Mouse (Mus musculus) limb, embryonic 15.5 days (tissue): Measurements from ENCODE around the gene Mast4. TPM values are rescaled to one million over a fixed set of nuclear protein-coding genes. Genes with fewer than 3 reads are reported as not detected.
A peak's percentile ranks its signal among the peaks of the same experiment; 100 is the strongest.

ENCODE experiments used
- ATAC-seq: fragments of 200-750 bp; cut with Nextera tagmentation; 2 replicates; pipeline ENCODE4 v1.8.0; 2017; ENCODE audit warnings: low read depth, moderate TSS enrichment; ENCODE audit not compliant: insufficient number of reproducible peaks, low FRiP score, low TSS enrichment
- H3K27ac ChIP-seq: fragments of 300-500 bp; sonication (generic); 2 replicates; pipeline ENCODE4 v1.5.1; 2015; ENCODE audit warnings: moderate library complexity, mild to moderate bottlenecking, inconsistent platforms
- H3K27me3 ChIP-seq: fragments of 300-500 bp; sonication (generic); 2 replicates; pipeline ENCODE4 v1.6.1; 2015; ENCODE audit warnings: inconsistent platforms
- H3K36me3 ChIP-seq: fragments of 300-500 bp; sonication (generic); 2 replicates; pipeline ENCODE4 v1.6.1; 2015; ENCODE audit warnings: inconsistent platforms
- H3K4me1 ChIP-seq: fragments of 300-500 bp; sonication (generic); 2 replicates; pipeline ENCODE4 v1.6.1; 2015; ENCODE audit warnings: inconsistent platforms
- H3K4me2 ChIP-seq: fragments of 300-500 bp; sonication (generic); 2 replicates; pipeline ENCODE4 v1.6.1; 2015; ENCODE audit warnings: mild to moderate bottlenecking, inconsistent platforms
- H3K4me3 ChIP-seq: fragments of 300-500 bp; sonication (generic); 2 replicates; pipeline ENCODE4 v1.5.1; 2015; ENCODE audit warnings: mild to moderate bottlenecking, inconsistent platforms
- H3K9ac ChIP-seq: fragments of 300-500 bp; sonication (generic); 2 replicates; pipeline ENCODE4 v1.6.1; 2015; ENCODE audit warnings: inconsistent platforms
- H3K9me3 ChIP-seq: fragments of 300-500 bp; sonication (generic); 2 replicates; pipeline ENCODE4 v1.6.1; 2016; ENCODE audit warnings: inconsistent platforms
- WGBS: fragments of 180-500 bp; shearing (Covaris S2); methylation state at CpG from one replicate; pipeline ENCODE4 v1.1.7; 2015; 5-methylcytosine and 5-hydroxymethylcytosine counted together
- polyA plus RNA-seq: library from polyadenylated mRNA; unstranded; fragments of >200 nt; fragmentation: Nextera tagmentation; extraction: Ambion mirVana; gene quantifications from 2 replicates; pipeline ENCODE4 v1.2.1, GENCODE M21; 2015

Gene Mast4
- polyA plus RNA-seq, 1 experiment from 2014 or later, result 26.3 TPM

DNA sequence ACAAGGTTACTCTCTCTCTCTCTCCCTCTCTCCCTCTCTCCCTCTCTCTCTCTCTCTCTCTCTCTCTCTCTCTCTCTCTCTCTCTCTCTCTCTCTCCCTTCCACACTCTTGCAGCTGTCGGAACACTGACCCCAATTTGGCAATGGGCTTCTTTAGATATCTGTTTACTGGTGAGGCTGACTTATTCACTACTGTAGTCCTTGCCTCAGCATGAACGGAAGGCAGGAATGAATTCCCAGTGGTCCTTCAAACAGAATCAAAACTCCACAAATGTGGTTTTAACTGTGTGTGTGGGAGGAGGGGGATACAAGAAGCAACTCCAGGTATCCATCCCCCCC lies 434.2 kb downstream of the Mast4 start:
- Histone ChIP-seq H3K4me3 (no peak overlapping the region), H3K4me1 (peaks cover 27% of the 10 kb centered on the region)
- no peak for ATAC-seq

DNA sequence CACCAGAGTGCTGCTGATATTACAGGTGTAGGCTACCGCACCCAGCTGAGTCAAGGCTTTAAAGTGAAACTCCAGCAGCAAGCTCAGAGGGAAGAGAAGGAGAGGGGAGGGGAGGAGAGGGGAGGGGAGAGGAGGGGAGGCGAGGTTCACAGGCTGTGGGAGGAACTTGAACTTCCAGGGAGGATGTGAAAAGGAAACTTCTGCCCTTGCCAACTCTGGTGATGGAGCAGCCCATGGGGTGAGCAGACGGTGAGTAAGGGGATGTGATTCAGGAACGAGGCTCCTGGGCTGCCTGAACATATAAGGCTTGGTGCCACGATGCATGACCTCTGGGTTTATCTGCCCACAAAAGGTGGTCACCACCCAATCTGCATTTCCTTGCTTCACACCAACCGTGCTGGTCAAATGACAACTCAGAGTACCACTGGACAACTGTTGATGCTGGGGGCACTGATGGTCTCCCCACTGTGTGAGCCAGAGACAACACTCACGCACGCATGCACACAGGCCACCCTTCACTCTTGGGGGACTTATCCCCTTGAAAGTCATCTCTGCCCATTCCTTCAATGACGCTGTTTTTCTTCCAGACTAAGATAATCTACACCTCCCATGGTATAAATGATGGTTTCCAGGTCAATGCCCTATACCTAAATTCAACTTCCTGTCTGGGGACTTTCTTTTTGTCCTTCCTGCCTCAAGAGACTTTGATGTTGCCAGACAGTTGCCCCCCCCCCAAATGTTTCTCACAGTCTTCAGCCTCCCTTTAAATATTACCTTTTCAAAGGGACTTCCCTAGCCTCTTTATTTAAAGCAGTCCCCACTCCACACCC lies 434.8 kb downstream of the Mast4 start:
- WGBS, result 63% methylated on average over 9 of the region's 9 CpGs
- ATAC-seq, result no peak
- Histone ChIP-seq H3K36me3 (no peaks in the 10 kb centered on the region), H3K9me3 (no peaks in the 10 kb centered on the region), H3K4me3 (no peak overlapping the region), H3K27me3 (no peaks in the 10 kb centered on the region), H3K4me1 (peaks cover 32% of the 10 kb centered on the region), H3K9ac (no peak overlapping the region), H3K27ac (peak overlapping the region; percentile 65), H3K4me2 (no peak overlapping the region)

More for the DNA sequence above, 434.2 kb downstream of the Mast4 start:
- H3K9ac ChIP-seq, result no peak overlapping the region
- no peaks in the 10 kb centered on the region for H3K9me3 ChIP-seq
- H3K27ac ChIP-seq, result no peak overlapping the region
- no peaks in the 10 kb centered on the region for H3K36me3 ChIP-seq
- H3K4me2 ChIP-seq, result no peak overlapping the region
- WGBS, result 49% methylated on average over 2 of the region's 2 CpGs
- no peaks in the 10 kb centered on the region for H3K27me3 ChIP-seq

DNA sequence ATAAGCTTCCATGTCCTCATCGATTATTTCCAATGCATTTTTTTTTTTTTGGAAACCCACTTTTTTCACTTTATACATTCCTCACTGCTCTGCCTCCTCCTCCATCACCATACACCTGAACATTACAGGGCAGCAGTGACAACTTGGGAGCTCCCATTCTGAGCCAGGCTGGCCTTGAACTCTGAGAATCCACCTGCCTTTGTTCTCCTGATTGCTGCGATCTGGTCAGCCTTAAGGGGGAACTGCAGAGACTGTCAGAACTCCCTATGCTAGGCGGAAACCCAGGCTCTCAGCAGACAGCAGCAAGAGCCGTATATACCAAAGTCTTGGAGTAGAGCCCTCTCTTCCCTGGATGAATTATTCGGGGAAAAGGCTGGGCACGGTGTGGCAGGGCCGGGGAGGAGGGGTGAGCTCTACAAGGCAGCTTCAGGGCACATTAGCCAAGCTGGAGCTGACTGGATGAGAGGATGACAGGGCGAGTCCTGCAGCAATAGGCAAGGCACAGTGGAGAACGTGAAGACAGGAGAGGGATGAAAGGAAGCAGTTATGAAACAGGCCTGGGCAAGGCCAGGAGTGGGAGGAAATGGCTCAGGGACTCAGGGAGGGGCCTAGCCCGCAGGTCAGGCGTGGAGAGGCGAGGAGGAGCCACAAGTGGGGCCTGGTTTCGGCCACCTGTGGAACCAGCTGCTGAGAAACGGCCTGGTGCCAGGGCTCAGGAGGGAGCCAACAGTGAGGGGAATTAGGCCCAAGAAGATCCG lies 435.7 kb downstream of the Mast4 start:
- peak; percentile 53; the same call in 1 of the 2 replicates for ATAC-seq
- H3K4me2 ChIP-seq, result no peak overlapping the region
- 34% methylated on average over 15 of the region's 15 CpGs for WGBS
- no peaks in the 10 kb centered on the region for H3K9me3 ChIP-seq
- no peak overlapping the region for H3K9ac ChIP-seq
- H3K36me3 ChIP-seq, result no peaks in the 10 kb centered on the region
- peaks cover 36% of the 10 kb centered on the region for H3K4me1 ChIP-seq
- H3K27ac ChIP-seq, result peak overlapping the region; percentile 65
- H3K27me3 ChIP-seq, result no peaks in the 10 kb centered on the region
- H3K4me3 ChIP-seq, result no peak overlapping the region

DNA sequence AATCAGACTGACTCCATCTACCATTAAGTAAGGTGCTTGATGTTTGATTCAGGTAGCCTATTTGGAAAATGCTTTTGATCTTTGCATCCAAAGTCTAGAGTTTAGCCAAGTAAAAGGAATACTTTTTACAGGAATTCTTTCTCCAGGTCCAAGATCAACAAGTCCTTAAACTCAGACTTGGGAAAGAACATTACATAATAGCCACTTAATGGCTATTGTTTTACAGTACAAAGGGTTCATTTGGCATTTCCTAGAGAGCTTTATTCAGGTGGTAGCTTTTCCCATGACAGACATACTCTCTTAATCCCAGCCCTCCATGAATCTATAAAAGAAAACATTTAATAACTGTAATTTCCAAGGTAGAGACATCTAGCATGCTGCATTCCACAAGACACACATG lies 438.0 kb downstream of the Mast4 start:
- Histone ChIP-seq H3K27ac (no peak overlapping the region), H3K4me1 (peaks cover 36% of the 10 kb centered on the region), H3K4me3 (no peak overlapping the region), H3K36me3 (no peaks in the 10 kb centered on the region), H3K27me3 (no peaks in the 10 kb centered on the region), H3K9ac (no peak overlapping the region), H3K4me2 (no peak overlapping the region), H3K9me3 (no peaks in the 10 kb centered on the region)
- ATAC-seq, result no peak

DNA sequence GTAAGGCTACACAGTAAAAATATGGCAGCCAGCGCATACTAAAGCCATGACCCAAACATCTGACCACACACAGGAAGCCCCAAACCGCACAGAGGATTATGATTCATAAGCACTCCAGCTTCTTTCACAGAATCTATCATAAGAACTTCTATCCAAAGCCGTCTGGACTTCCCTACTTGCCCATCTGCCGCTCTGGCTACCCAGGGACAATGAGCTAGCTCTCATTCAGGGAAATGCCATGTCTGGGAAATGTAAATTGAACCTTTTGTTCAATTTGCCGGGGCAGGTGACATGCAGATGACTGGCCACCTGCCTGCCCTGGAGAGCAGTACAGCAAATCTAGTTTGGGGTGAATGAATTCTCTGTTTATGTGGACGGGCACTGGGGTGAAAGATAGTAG lies 438.4 kb downstream of the Mast4 start:
- Histone ChIP-seq H3K4me2 (no peak overlapping the region), H3K9ac (no peak overlapping the region), H3K4me1 (peaks cover 33% of the 10 kb centered on the region), H3K4me3 (no peak overlapping the region), H3K36me3 (no peaks in the 10 kb centered on the region), H3K9me3 (no peaks in the 10 kb centered on the region), H3K27ac (no peak overlapping the region), H3K27me3 (no peaks in the 10 kb centered on the region)
- WGBS, result 70% methylated on average over 6 of the region's 6 CpGs
- no peak for ATAC-seq

DNA sequence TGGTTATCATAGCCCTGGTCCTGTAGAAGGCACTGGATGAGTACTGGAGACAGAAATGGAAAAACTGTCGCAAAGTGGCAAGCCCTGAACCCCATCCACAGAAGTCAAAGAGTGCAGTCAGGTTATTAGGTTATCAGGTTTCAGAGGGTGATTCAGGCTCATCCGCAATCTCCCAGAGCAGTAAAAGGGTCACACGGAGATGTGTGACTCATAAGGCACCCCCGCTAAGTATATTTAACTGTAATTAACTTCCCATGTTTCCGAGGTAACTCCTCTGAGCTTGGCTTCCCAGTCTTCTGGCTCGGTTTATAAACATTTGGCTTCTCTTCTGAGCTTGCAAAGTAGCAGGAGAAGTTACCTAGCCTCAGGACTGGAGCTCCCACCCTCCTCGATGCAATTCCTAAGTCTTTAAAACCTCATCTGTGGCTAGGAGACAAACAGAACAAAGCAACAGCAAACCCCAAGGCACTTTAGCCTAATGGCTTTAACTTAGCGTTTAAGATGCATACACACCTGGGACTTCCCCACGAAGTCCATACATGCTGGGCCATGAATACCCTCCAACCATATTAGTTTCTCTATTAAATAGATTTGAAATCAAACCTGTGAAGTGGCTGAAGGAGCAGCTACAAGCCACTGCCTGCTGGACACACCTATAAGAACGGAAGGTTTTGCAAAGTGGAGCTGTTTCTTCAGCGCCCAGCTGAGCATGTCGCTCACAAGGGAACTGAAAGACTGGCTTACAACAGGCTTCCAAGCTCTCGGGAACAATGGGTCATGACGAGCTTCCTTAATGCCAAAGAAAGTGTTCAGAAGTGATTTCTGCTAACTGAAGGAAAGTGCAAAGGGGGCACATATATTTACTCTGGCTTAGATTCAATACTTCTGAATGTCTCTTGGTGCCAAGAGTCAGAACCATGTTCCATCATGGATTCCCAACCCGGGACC lies 439.7 kb downstream of the Mast4 start:
- H3K4me1 ChIP-seq, result peaks cover 30% of the 10 kb centered on the region
- no peak overlapping the region for H3K4me2 ChIP-seq
- no peak for ATAC-seq
- H3K36me3 ChIP-seq, result no peaks in the 10 kb centered on the region
- 26% methylated on average over 15 of the region's 15 CpGs for WGBS
- no peak overlapping the region for H3K9ac ChIP-seq
- no peaks in the 10 kb centered on the region for H3K9me3 ChIP-seq
- H3K4me3 ChIP-seq, result no peak overlapping the region
- H3K27ac ChIP-seq, result 0 out of 2 replicates have a peak overlapping the region, but pooled peaks have one; percentile 13
- no peaks in the 10 kb centered on the region for H3K27me3 ChIP-seq

DNA sequence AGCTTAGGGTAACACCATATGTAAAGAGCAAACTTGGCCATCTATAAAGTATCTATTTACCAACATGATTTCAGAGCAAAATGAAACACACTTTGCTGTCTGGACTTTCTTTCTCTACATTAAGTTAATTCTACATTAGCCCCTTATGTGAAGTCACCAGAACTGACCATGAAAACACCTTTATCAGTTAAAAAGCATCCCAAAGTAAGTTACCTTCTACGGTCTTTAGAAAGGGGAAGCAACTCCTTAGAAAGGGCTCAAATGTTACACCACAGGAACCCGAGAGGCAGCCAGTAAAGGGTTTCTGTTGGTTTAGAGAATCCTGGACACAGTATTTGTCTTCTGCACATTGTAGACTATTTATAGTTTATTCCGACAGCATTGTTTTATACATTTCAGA lies 441.5 kb downstream of the Mast4 start:
- Histone ChIP-seq H3K4me3 (no peak overlapping the region), H3K27ac (no peak overlapping the region)
- 86% methylated on average over 3 of the region's 3 CpGs for WGBS

DNA sequence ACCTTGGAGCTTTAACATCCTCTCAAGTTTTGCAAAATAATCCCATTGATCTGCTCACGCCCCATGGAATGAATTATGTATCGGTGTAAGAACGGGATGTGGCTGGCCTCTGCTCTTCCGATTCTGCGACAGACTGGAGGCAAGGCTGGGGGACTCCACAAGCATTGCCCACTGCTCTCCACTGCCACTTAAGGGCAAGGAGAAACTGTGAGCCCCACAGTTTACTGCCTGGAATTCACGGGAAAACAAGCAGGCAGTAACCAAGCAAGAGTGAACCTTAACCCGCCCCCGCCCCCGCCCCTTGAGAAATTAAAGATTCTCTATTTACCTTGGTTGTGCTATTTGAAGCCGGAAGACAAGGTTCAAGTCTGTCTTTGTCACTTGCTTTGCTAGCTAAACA lies 444.3 kb downstream of the Mast4 start:
- WGBS, result 70% methylated on average over 10 of the region's 10 CpGs
- Histone ChIP-seq H3K36me3 (no peaks in the 10 kb centered on the region), H3K27me3 (no peaks in the 10 kb centered on the region), H3K9ac (no peak overlapping the region), H3K27ac (no peak overlapping the region), H3K9me3 (no peaks in the 10 kb centered on the region), H3K4me3 (no peak overlapping the region), H3K4me2 (no peak overlapping the region), H3K4me1 (peaks cover 15% of the 10 kb centered on the region)
- no peak for ATAC-seq

More for the DNA sequence above, 441.5 kb downstream of the Mast4 start:
- Histone ChIP-seq H3K4me2 (no peak overlapping the region), H3K27me3 (no peaks in the 10 kb centered on the region), H3K9me3 (no peaks in the 10 kb centered on the region), H3K4me1 (peaks cover 19% of the 10 kb centered on the region), H3K36me3 (no peaks in the 10 kb centered on the region), H3K9ac (no peak overlapping the region)
- ATAC-seq, result no peak

DNA sequence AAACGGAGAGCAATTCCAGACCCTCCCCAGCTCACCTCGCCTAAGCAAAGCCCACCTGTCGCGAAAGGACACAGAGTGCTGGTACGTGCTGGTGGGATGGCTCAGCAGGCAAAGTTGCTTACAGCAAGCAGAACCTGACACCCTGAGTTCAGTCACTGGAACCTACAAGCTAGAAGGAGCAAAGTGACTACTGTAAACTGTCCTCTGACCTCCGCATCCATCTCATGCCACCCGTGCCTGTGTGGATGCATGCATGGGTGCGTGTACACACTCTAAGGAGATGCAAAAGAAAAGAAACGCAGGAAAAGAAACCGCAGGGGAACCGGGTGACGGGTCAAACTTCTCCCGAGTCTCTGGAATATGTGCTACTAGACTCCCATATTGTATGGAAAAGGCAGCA lies 444.8 kb downstream of the Mast4 start:
- H3K4me2 ChIP-seq, result no peak overlapping the region
- WGBS, result 79% methylated on average over 13 of the region's 13 CpGs
- H3K4me3 ChIP-seq, result no peak overlapping the region
- no peak overlapping the region for H3K9ac ChIP-seq
- no peaks in the 10 kb centered on the region for H3K27me3 ChIP-seq
- peaks cover 10% of the 10 kb centered on the region for H3K4me1 ChIP-seq
- H3K36me3 ChIP-seq, result no peaks in the 10 kb centered on the region
- no peaks in the 10 kb centered on the region for H3K9me3 ChIP-seq
- H3K27ac ChIP-seq, result peak overlapping the region; percentile 27
- ATAC-seq, result no peak

DNA sequence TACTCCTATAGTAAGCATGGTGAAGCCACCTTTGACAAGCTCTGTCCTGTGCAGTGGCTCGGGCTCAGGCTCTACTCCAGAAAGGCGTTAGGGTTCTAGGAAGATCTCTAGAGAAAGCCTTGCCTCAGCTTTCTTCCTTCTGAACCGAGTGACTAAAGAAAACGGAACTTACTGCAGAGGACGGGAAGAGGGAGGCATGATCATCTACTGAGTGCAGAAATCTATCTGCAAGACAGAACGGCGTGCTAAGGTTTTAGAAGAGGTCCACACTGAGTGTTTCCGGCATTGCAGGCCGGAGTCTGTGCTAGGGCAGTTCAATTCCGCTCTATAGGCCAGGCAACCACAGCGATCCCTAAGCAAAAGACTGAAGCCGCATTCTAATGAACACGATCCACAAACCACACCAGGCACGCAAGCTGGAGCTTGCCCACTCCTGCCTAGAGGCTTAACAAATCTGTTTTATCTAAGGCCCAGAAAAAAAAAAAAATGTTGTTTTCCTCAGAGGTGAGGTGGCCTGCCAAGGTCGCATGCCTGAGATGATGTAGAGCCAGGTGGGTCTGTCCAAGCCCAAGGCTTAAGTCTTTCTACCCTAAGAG lies 445.3 kb downstream of the Mast4 start:
- Histone ChIP-seq H3K27ac (peak overlapping the region; percentile 27; the same call in 1 of the 2 replicates), H3K9ac (no peak overlapping the region), H3K36me3 (no peaks in the 10 kb centered on the region), H3K4me2 (no peak overlapping the region), H3K4me1 (peaks cover 5% of the 10 kb centered on the region; the same call in 1 of the 2 replicates), H3K4me3 (no peak overlapping the region), H3K9me3 (no peaks in the 10 kb centered on the region), H3K27me3 (no peaks in the 10 kb centered on the region)
- no peak for ATAC-seq
- 63% methylated on average over 15 of the region's 15 CpGs for WGBS

DNA sequence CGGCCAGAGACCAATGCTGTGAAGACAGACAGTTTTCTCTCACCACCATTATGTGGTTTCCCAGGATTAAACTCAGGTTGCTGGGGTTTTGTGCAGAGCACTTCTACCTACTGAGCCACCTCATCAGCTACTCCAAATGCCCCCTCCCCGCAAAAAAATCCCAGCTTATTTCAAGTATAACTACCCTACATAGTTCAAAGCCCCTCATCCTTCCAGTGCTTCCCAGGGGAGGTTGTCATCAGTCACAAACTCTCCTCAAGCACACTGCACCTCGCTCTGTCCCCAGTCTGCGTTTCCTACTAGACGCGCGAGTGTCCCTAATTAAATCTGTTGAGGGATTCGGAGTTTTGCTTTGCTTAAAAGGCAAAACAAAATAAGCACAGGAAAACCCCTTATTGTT lies 446.1 kb downstream of the Mast4 start:
- Histone ChIP-seq H3K4me2 (no peak overlapping the region), H3K9me3 (no peaks in the 10 kb centered on the region), H3K4me3 (no peak overlapping the region), H3K27me3 (no peaks in the 10 kb centered on the region), H3K9ac (no peak overlapping the region), H3K4me1 (peaks cover 5% of the 10 kb centered on the region; the same call in 1 of the 2 replicates), H3K36me3 (no peaks in the 10 kb centered on the region), H3K27ac (no peak overlapping the region)
- 76% methylated on average over 8 of the region's 8 CpGs for WGBS
- no peak for ATAC-seq
